Mouse (Mus musculus): ENCODE results near the gene Raly.
"Not testable (repeated sequence)": the region's sequence is repeated elsewhere in the genome, so short reads cannot be mapped to it uniquely, and the experiment has no call there.

The Raly gene

GRCm38 (mm10) chr2:154836537-154836936 lies 45.6 kb downstream of the Raly start:
- no peak for DNase-seq (ENCODE audit: low spot score)

- DNase-seq (ENCODE audit: low spot score) = no peak
Observed at GRCm38 (mm10) chr2:154848086-154848485, 57.2 kb downstream of the Raly start.

GRCm38 (mm10) chr2:154855383-154855782 lies 64.5 kb downstream of the Raly start:
- DNase-seq (ENCODE audit: low spot score) = peak; percentile 85

- no peak for DNase-seq (ENCODE audit: low spot score)
Observed at GRCm38 (mm10) chr2:154863672-154864071, 72.8 kb downstream of the Raly start.

GRCm38 (mm10) chr2:154865696-154866095 lies 74.8 kb downstream of the Raly start:
- no peak for DNase-seq (ENCODE audit: low spot score)

- DNase-seq (ENCODE audit: low spot score) = no peak
Observed at GRCm38 (mm10) chr2:154868106-154868505, 77.2 kb downstream of the Raly start.

GRCm38 (mm10) chr2:154869954-154870641 lies 79.2 kb downstream of the Raly start:
- no peak for DNase-seq (ENCODE audit: low spot score)

GRCm38 (mm10) chr2:154876621-154877020 lies 85.7 kb downstream of the Raly start:
- DNase-seq (ENCODE audit: low spot score) = no peak

- DNase-seq (ENCODE audit: low spot score) = no peak
Observed at GRCm38 (mm10) chr2:154891585-154891984, 100.7 kb downstream of the Raly start.

GRCm38 (mm10) chr2:154892201-154893044 lies 101.5 kb downstream of the Raly start, which contains the start of gene Eif2s2:
Eif2s2 (minus strand) TSS chr2:154892935.
- peak; percentile 98 for DNase-seq (ENCODE audit: low spot score)

GRCm38 (mm10) chr2:154893045-154893385 lies 102.1 kb downstream of the Raly start:
- DNase-seq (ENCODE audit: low spot score) = no peak

- no peak for DNase-seq (ENCODE audit: low spot score)
Observed at GRCm38 (mm10) chr2:154893548-154893947, 102.7 kb downstream of the Raly start.

GRCm38 (mm10) chr2:154899004-154899403 lies 108.1 kb downstream of the Raly start:
- DNase-seq (ENCODE audit: low spot score) = not testable (repeated sequence)

- DNase-seq (ENCODE audit: low spot score) = not testable (repeated sequence)
Observed at GRCm38 (mm10) chr2:154899412-154899811, 108.5 kb downstream of the Raly start.

GRCm38 (mm10) chr2:154902111-154902510 lies 111.2 kb downstream of the Raly start:
- no peak for DNase-seq (ENCODE audit: low spot score)

GRCm38 (mm10) chr2:154905796-154906195 lies 114.9 kb downstream of the Raly start:
- DNase-seq (ENCODE audit: low spot score) = no peak

- DNase-seq (ENCODE audit: low spot score) = not testable (repeated sequence)
Observed at GRCm38 (mm10) chr2:154908223-154908622, 117.3 kb downstream of the Raly start.

- DNase-seq (ENCODE audit: low spot score) = no peak
Observed at GRCm38 (mm10) chr2:154909789-154910188, 118.9 kb downstream of the Raly start.

GRCm38 (mm10) chr2:154915922-154916541 lies 125.1 kb downstream of the Raly start:
- DNase-seq (ENCODE audit: low spot score) = no peak

- DNase-seq (ENCODE audit: low spot score) = peak; percentile 69
Observed at GRCm38 (mm10) chr2:154916547-154916946, 125.7 kb downstream of the Raly start.
